Mouse (Mus musculus): ENCODE results near the gene Plppr4. TPM values are rescaled to one million over a fixed set of nuclear protein-coding genes. Genes with fewer than 3 reads are reported as not detected.

Gene Plppr4
- total RNA-seq, 2 experiments from 2014 or later: 2.8 to 3.0 TPM

GRCm38 (mm10) chr3:117294308-117294925 lies 66.3 kb downstream of the Plppr4 start:
- DNase-seq: no peak

Small RNA genes within 50 kb of the gene (microRNA-seq; reads per million reads assigned to microRNA genes)
- gene Gm22408: not detected

Other genes starting within 250 kb of the Plppr4 start
- gene Plppr5, start 214.0 kb upstream of the Plppr4 start, total RNA-seq (2021): 1 to 10 TPM in 1 of 2 experiments, under 1 TPM in 1; 0.78 to 1.2 TPM